Mouse (Mus musculus): ENCODE data around the gene Snrpb.

DNA sequence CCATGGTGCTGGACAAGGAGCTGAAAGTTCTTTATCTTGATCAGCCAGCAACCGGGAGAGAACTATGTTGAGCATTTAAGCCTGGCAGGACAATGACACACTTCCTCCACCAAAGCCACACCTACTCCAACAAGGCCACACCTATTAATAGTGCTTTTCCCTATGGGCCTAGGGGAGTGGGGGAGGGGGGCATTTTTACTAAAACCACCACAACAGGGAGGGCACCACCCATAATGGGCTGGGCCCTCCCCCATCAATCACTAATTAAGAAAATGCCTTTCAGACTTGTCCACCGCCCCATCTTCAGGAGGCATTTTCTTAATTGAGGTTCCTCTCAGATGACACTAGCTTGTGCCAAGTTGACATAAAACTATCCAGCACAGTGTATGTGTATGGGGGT lies 28.2 kb upstream of the Snrpb start:
- TF ChIP-seq EP300 (IDR thresholded peaks at IDR 0.05; ENCODE audit: low read depth) (no peak), CTCF (IDR thresholded peaks at IDR 0.05; ENCODE audit: low read depth) (no peak)
